Mouse (Mus musculus) midbrain, embryonic 10.5 days (tissue): ENCODE results near the gene Ptpn12. TPM values are rescaled to one million over a fixed set of nuclear protein-coding genes. Genes with fewer than 3 reads are reported as not detected.
A peak's percentile ranks its signal among the peaks of the same experiment; 100 is the strongest.

ENCODE experiments used
- DNase-seq: peaks from one replicate; pipeline ENCODE4 v3.0.0-alpha.2; 2017; ENCODE audit warnings: low spot score
- H3K27ac ChIP-seq: fragments of 300-500 bp; sonication (generic); replicated peaks from 2 replicates; pipeline ENCODE4 v1.5.1; 2016; ENCODE audit warnings: mild to moderate bottlenecking
- H3K27me3 ChIP-seq: fragments of 300-500 bp; sonication (generic); 2 replicates; pipeline ENCODE4 v1.6.1; 2016; ENCODE audit warnings: low read depth, mild to moderate bottlenecking; ENCODE audit not compliant: poor library complexity, severe bottlenecking
- H3K36me3 ChIP-seq: fragments of 300-500 bp; sonication (generic); 2 replicates; pipeline ENCODE4 v1.6.1; 2016; ENCODE audit warnings: mild to moderate bottlenecking, moderate library complexity
- H3K4me1 ChIP-seq: fragments of 300-500 bp; sonication (generic); 2 replicates; pipeline ENCODE4 v1.6.1; 2016
- H3K4me3 ChIP-seq: fragments of 300-500 bp; sonication (generic); 2 replicates; pipeline ENCODE4 v1.5.1; 2016; ENCODE audit warnings: mild to moderate bottlenecking, moderate library complexity
- H3K9me3 ChIP-seq: fragments of 300-500 bp; sonication (generic); replicated peaks from 2 replicates; pipeline ENCODE4 v1.6.1; 2016; ENCODE audit warnings: mild to moderate bottlenecking
- WGBS: fragments of 180-500 bp; shearing (Covaris S2); methylation state at CpG from one replicate; pipeline ENCODE4 v1.1.7; 2016; 5-methylcytosine and 5-hydroxymethylcytosine counted together
- polyA plus RNA-seq: library from polyadenylated mRNA; unstranded; fragments of >200 nt; fragmentation: Nextera tagmentation; extraction: Ambion mirVana; gene quantifications from 2 replicates; pipeline ENCODE4 v1.2.1, GENCODE M21; 2016

Gene Ptpn12
- polyA plus RNA-seq, 1 experiment from 2014 or later, result 25.1 TPM

DNA sequence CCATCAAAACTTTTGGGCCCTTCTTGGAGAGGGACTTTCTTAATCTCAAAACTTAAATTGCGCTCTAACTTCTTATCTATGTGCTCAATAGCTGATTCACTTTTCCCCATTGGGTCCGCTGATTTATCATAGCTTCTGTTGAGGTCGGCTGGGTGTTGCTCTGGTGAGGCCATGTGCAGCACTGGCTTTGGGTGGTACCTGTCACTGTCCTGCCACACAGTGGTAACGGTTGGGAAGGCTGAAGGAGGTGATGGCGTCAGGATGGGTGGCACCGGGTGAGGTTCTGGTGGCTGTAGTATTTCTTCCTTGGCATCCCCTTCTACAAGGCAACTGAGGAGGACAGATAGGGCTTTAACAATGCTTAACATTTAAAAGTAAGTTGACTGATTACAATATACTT is 57.3 kb downstream of the Ptpn12 start:
- H3K4me3 ChIP-seq, result no peak overlapping the region
- WGBS, result 96% methylated on average over 6 of the region's 6 CpGs

DNA sequence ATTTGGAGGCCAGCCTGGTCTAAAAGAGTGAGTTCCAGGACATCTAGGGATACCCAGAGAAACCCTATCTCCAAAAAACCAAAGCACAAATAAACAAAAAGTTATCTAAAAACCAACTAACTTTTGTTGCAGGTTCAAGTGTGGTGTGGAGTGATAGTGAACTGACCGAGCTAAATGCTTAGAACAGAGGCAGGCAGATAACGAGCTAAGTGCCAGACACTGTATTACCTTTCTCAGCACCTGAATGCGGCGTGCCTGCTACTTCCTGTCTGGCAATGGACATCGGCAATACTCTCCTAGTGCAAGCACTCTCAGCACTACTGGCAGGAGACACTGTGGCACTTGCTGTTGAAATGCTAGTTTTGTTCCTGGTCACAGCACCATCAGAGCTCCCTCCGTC is 58.2 kb downstream of the Ptpn12 start:
- peaks cover 98% of the 10 kb centered on the region for H3K36me3 ChIP-seq
- peaks cover 8% of the 10 kb centered on the region; the same call in 1 of the 2 replicates for H3K9me3 ChIP-seq
- no peak for DNase-seq
- no peak overlapping the region for H3K4me3 ChIP-seq
- no peaks in the 10 kb centered on the region for H3K4me1 ChIP-seq
- no peaks in the 10 kb centered on the region for H3K27me3 ChIP-seq
- 94% methylated on average over 6 of the region's 6 CpGs for WGBS
- H3K27ac ChIP-seq, result no peak overlapping the region

More for the DNA sequence above, 57.3 kb downstream of the Ptpn12 start:
- H3K27ac ChIP-seq, result no peak overlapping the region
- no peaks in the 10 kb centered on the region for H3K4me1 ChIP-seq
- peaks cover 98% of the 10 kb centered on the region for H3K36me3 ChIP-seq
- no peaks in the 10 kb centered on the region for H3K27me3 ChIP-seq
- H3K9me3 ChIP-seq, result peaks cover 8% of the 10 kb centered on the region; the same call in 1 of the 2 replicates
- no peak for DNase-seq

GRCm38 (mm10) chr5:20990062-20990809 is 65.5 kb downstream of the Ptpn12 start:
- 95% methylated on average over 8 of the region's 8 CpGs for WGBS
- H3K36me3 ChIP-seq, result peaks cover 98% of the 10 kb centered on the region
- H3K4me3 ChIP-seq, result no peak overlapping the region
- DNase-seq, result no peak
- no peak overlapping the region for H3K27ac ChIP-seq
- no peaks in the 10 kb centered on the region for H3K27me3 ChIP-seq
- no peaks in the 10 kb centered on the region for H3K4me1 ChIP-seq
- no peaks in the 10 kb centered on the region for H3K9me3 ChIP-seq

GRCm38 (mm10) chr5:20986271-20986670 is 69.4 kb downstream of the Ptpn12 start:
- Histone ChIP-seq H3K9me3 (no peaks in the 10 kb centered on the region), H3K4me3 (no peak overlapping the region), H3K27me3 (no peaks in the 10 kb centered on the region), H3K27ac (no peak overlapping the region), H3K4me1 (no peaks in the 10 kb centered on the region), H3K36me3 (peaks cover 71% of the 10 kb centered on the region)
- no peak for DNase-seq
- 96% methylated on average over 8 of the region's 8 CpGs for WGBS

GRCm38 (mm10) chr5:20983505-20983904 is 72.2 kb downstream of the Ptpn12 start:
- Histone ChIP-seq H3K9me3 (no peaks in the 10 kb centered on the region), H3K4me3 (no peak overlapping the region), H3K4me1 (no peaks in the 10 kb centered on the region), H3K36me3 (peaks cover 44% of the 10 kb centered on the region), H3K27me3 (no peaks in the 10 kb centered on the region), H3K27ac (no peak overlapping the region)
- DNase-seq, result no peak

GRCm38 (mm10) chr5:20974690-20975089 is 81.0 kb downstream of the Ptpn12 start:
- DNase-seq, result no peak
- Histone ChIP-seq H3K4me3 (no peak overlapping the region), H3K27me3 (no peaks in the 10 kb centered on the region), H3K9me3 (no peaks in the 10 kb centered on the region), H3K36me3 (no peaks in the 10 kb centered on the region), H3K4me1 (no peaks in the 10 kb centered on the region), H3K27ac (no peak overlapping the region)
- WGBS, result 83% methylated on average over 4 of the region's 4 CpGs

GRCm38 (mm10) chr5:20973999-20974398 is 81.7 kb downstream of the Ptpn12 start:
- H3K27me3 ChIP-seq, result no peaks in the 10 kb centered on the region
- H3K4me3 ChIP-seq, result no peak overlapping the region
- H3K4me1 ChIP-seq, result no peaks in the 10 kb centered on the region
- DNase-seq, result no peak
- no peaks in the 10 kb centered on the region for H3K36me3 ChIP-seq
- 30% methylated on average over 7 of the region's 7 CpGs for WGBS
- no peak overlapping the region for H3K27ac ChIP-seq
- H3K9me3 ChIP-seq, result no peaks in the 10 kb centered on the region

DNA sequence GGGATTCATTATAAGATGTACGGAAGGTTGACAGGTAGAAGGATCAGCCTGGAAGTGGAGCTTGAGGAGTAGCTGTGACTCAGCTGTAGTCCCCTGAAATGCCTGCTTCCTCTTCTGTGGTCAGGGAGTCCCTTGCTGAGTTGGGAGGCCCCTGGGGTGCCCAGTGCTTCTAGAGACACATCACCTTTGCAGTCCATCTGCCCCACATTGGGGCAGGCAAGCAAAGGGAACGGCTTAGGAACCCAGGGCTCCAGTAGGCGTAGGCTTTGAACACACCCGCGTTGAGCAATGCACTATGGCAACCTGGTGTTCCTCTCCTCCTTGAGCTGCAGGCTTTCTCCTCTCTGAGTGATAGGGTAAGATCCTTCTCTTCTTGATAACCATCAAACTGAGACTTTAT is 82.6 kb downstream of the Ptpn12 start:
- H3K27ac ChIP-seq, result no peak overlapping the region
- no peaks in the 10 kb centered on the region for H3K4me1 ChIP-seq
- H3K9me3 ChIP-seq, result no peaks in the 10 kb centered on the region
- DNase-seq, result no peak
- WGBS, result 61% methylated on average over 5 of the region's 5 CpGs
- no peak overlapping the region for H3K4me3 ChIP-seq
- no peaks in the 10 kb centered on the region for H3K36me3 ChIP-seq
- H3K27me3 ChIP-seq, result no peaks in the 10 kb centered on the region

- H3K9me3 ChIP-seq, result no peaks in the 10 kb centered on the region
- WGBS, result 73% methylated on average over 9 of the region's 9 CpGs
- peak; percentile 27 for DNase-seq
Observed at GRCm38 (mm10) chr5:20968963-20969362, 86.7 kb downstream of the Ptpn12 start.

GRCm38 (mm10) chr5:20968493-20968892 is 87.2 kb downstream of the Ptpn12 start:
- H3K9me3 ChIP-seq, result no peaks in the 10 kb centered on the region
- H3K4me3 ChIP-seq, result no peak overlapping the region
- 81% methylated on average over 9 of the region's 9 CpGs for WGBS
- H3K36me3 ChIP-seq, result no peaks in the 10 kb centered on the region
- H3K27me3 ChIP-seq, result no peaks in the 10 kb centered on the region
- DNase-seq, result no peak
- no peak overlapping the region for H3K27ac ChIP-seq
- H3K4me1 ChIP-seq, result no peaks in the 10 kb centered on the region

More at GRCm38 (mm10) chr5:20968963-20969362, 86.7 kb downstream of the Ptpn12 start:
- H3K36me3 ChIP-seq, result no peaks in the 10 kb centered on the region
- no peak overlapping the region for H3K4me3 ChIP-seq
- no peak overlapping the region for H3K27ac ChIP-seq
- no peaks in the 10 kb centered on the region for H3K27me3 ChIP-seq
- no peaks in the 10 kb centered on the region for H3K4me1 ChIP-seq

GRCm38 (mm10) chr5:20967942-20968341 is 87.8 kb downstream of the Ptpn12 start:
- Histone ChIP-seq H3K4me3 (no peak overlapping the region), H3K27me3 (no peaks in the 10 kb centered on the region), H3K27ac (no peak overlapping the region), H3K36me3 (no peaks in the 10 kb centered on the region), H3K9me3 (no peaks in the 10 kb centered on the region), H3K4me1 (no peaks in the 10 kb centered on the region)
- no peak for DNase-seq
- 61% methylated on average over 4 of the region's 4 CpGs for WGBS

GRCm38 (mm10) chr5:20964446-20964845 is 91.3 kb downstream of the Ptpn12 start:
- WGBS, result 70% methylated on average over 6 of the region's 6 CpGs
- Histone ChIP-seq H3K4me1 (no peaks in the 10 kb centered on the region), H3K27me3 (no peaks in the 10 kb centered on the region), H3K27ac (no peak overlapping the region), H3K4me3 (no peak overlapping the region), H3K36me3 (no peaks in the 10 kb centered on the region), H3K9me3 (no peaks in the 10 kb centered on the region)
- DNase-seq, result no peak

DNA sequence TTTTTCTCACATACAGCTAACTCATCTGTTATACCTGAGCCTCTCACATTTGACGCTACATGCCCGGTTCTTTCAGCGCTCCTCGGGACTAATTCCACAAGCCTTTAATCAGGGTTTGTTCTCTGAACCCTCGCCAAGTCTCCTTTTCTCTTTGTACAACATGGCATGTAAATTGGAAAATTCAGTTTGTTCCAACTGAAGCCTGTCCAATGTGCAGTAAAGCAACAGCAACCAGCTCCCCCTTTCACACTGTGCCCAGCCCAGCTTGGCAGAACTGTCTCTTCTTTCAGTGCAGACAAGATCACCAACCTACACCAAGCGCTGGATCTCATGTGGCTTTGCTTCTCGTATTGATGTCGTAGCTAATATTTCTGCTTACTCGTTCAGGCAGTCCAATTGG is 92.4 kb downstream of the Ptpn12 start:
- 93% methylated on average over 9 of the region's 9 CpGs for WGBS
- DNase-seq, result no peak
- no peaks in the 10 kb centered on the region for H3K4me1 ChIP-seq

More for the DNA sequence above, 92.4 kb downstream of the Ptpn12 start:
- no peak overlapping the region for H3K27ac ChIP-seq
- H3K36me3 ChIP-seq, result no peaks in the 10 kb centered on the region
- H3K27me3 ChIP-seq, result no peaks in the 10 kb centered on the region
- H3K4me3 ChIP-seq, result no peak overlapping the region
- no peaks in the 10 kb centered on the region for H3K9me3 ChIP-seq
